Mouse (Mus musculus) small intestine, adult 2 months (tissue): Measurements from ENCODE around the gene Gas2l2.

ENCODE experiments used
- CTCF ChIP-seq: fragments of 200-500 bp; IDR thresholded peaks from 2 replicates; pipeline ENCODE4 v1.5.1; 2012; ENCODE audit warnings: low read depth, mild to moderate bottlenecking, control low read depth, inconsistent platforms, low read length, moderate library complexity, mixed read lengths; ENCODE audit not compliant: insufficient replicate concordance, insufficient read length; ENCODE audit errors: extremely low read depth
- POLR2A ChIP-seq: fragments of 200-500 bp; IDR thresholded peaks from 2 replicates; pipeline ENCODE4 v1.6.1; 2012; ENCODE audit warnings: low read depth, mild to moderate bottlenecking, control low read depth, inconsistent platforms, low read length, moderate library complexity

GRCm38 (mm10) chr11:83441235-83441634 is 12.0 kb upstream of the Gas2l2 start:
- TF ChIP-seq CTCF: no peak
- TF ChIP-seq POLR2A: no peak
